Mouse (Mus musculus): ENCODE results near the gene Pnlip.

Pnlip gene

GRCm38 (mm10) chr19:58727756-58728155 lies 75.5 kb downstream of the Pnlip start:
- no peak for DNase-seq

DNA sequence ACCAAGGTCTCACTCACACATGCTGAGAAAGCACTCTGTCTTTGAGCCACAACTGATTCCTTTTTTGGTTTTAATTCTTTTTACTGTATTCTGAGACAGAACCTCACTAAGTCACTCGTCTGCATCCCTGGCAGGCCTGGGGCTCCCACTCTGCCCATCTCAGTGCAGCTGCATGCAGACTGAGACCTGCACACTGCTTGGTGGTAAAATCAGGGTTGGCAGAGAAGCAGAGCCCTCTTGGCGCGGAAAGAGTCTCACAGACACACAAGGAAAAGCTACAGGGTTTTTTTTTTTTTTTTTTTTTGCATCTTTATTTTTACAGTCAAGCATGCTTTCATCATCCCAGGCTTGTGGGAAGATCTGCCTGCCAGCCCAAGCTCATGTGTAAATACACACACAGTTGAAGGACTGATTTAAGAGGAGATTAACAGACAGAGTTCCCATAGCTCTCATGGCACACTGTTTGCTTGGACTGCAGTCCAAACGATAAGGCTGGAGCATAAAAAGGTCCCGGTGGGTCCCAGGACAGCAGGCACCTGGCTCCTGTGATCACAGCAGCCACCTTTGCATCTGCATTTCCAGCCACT lies 76.2 kb downstream of the Pnlip start, which contains the start of gene Pnliprp1:
TSS of gene Pnliprp1 (plus strand) at position 443 of the 587 bp plus-strand sequence.
- no peak for DNase-seq

All from thymus, postnatal 25 days (tissue).